23 mouse cellular contexts compared by ENCODE assay signal in genomic region chr7:66046921-66047918, GRCm38 (mm10). TPM values are rescaled to one million over a fixed set of nuclear protein-coding genes. Genes with fewer than 3 reads are reported as not detected.
DNase-seq lines count a peak whose midpoint lies in the region; ATAC-seq and TF ChIP-seq lines count a peak whose summit lies in the region.
"Had no signal": no experiment of that assay in that cellular context is flagged by ENCODE, and none has a peak within 500 bp of the region (broad histone marks: within the 10 kb centered on the region; RNA-seq: fewer than 3 reads in every experiment).

No protein-coding gene starts in this region.

- H3K9me3 ChIP-seq in liver, embryonic 12.5 days (replicated peaks): no peaks in the 10 kb centered on the region
- H3K9me3 ChIP-seq in liver, embryonic 11.5 days (ENCODE audit: control insufficient read depth, low read length): no peaks in the 10 kb centered on the region
- H3K9me3 ChIP-seq in limb, embryonic 10.5 days (replicated peaks): no peaks in the 10 kb centered on the region
- H3K9me3 ChIP-seq in hindbrain, postnatal 0 days (ENCODE audit: low read length): no peaks in the 10 kb centered on the region
- H3K9me3 ChIP-seq: embryonic facial prominence, embryonic 13.5 days; liver, embryonic 13.5 days; midbrain, embryonic 12.5 days; neural tube, embryonic 12.5 days had no signal

- 48% methylated on average over 17 of the region's 17 CpGs for WGBS in liver, embryonic 12.5 days (ENCODE audit: insufficient replicate concordance)
- WGBS in liver, embryonic 11.5 days: 57% methylated on average over 17 of the region's 17 CpGs
- WGBS in limb, embryonic 10.5 days: 37% methylated on average over 17 of the region's 17 CpGs
- WGBS in hindbrain, postnatal 0 days: 66% methylated on average over 17 of the region's 17 CpGs

- H3K27me3 ChIP-seq in liver, embryonic 12.5 days (replicated peaks): peaks cover 34% of the 10 kb centered on the region
- H3K27me3 ChIP-seq in liver, embryonic 11.5 days (replicated peaks; ENCODE audit: control insufficient read depth, insufficient read depth, low read length): no peaks in the 10 kb centered on the region; the same call in 1 of the 2 replicates
- peaks cover 4% of the 10 kb centered on the region for H3K27me3 ChIP-seq in limb, embryonic 10.5 days (ENCODE audit: low read depth, poor library complexity, severe bottlenecking)
- H3K27me3 ChIP-seq in hindbrain, postnatal 0 days (ENCODE audit: insufficient read depth, low read length): no peaks in the 10 kb centered on the region
- H3K27me3 ChIP-seq: midbrain, embryonic 12.5 days; neural tube, embryonic 12.5 days; Patski had no signal

- 0 out of 2 replicates have a peak, but pooled peaks have one; percentile 32 for ATAC-seq in liver, embryonic 12.5 days
- ATAC-seq in liver, embryonic 11.5 days (replicated peaks; ENCODE audit: low FRiP score): no peak
- ATAC-seq in hindbrain, postnatal 0 days: no peak; the same call in 1 of the 2 replicates
- ATAC-seq: Patski had no signal

- no peak overlapping the region for H3K4me3 ChIP-seq in liver, embryonic 12.5 days
- H3K4me3 ChIP-seq in liver, embryonic 11.5 days (ENCODE audit: low read depth, low read length): no peak overlapping the region
- H3K4me3 ChIP-seq in limb, embryonic 10.5 days: no peak overlapping the region
- no peak overlapping the region for H3K4me3 ChIP-seq in hindbrain, postnatal 0 days (ENCODE audit: low read length)
- H3K4me3 ChIP-seq: embryonic facial prominence, embryonic 13.5 days; gastrocnemius, adult 2 months; left cerebral cortex, adult 2 months; liver, embryonic 13.5 days; midbrain, embryonic 12.5 days; neural tube, embryonic 12.5 days had no signal

- DNase-seq in adrenal gland, postnatal 10 days: peak; percentile 36
- DNase-seq in adrenal gland, adult 18-20 months (ENCODE audit: low spot score in 2 of 2): no peak
- no peak for DNase-seq in liver, embryonic 11.5 days (ENCODE audit: low spot score)
- DNase-seq in limb, embryonic 10.5 days (ENCODE audit: low spot score): no peak
- DNase-seq in lung, postnatal 25 days (ENCODE audit: low spot score): peak; percentile 32
- no peak for DNase-seq in hindbrain, postnatal 0 days (ENCODE audit: low spot score)
- DNase-seq in left cerebral cortex, adult 18-20 months (ENCODE audit: low spot score in 2 of 2): no peak
- DNase-seq: cerebellum, adult 9-11 months; gastrocnemius, adult 2 months; kidney, adult 2 months; liver, embryonic 13.5 days had no signal

- no peaks in the 10 kb centered on the region for H3K4me1 ChIP-seq in liver, embryonic 12.5 days
- no peaks in the 10 kb centered on the region for H3K4me1 ChIP-seq in liver, embryonic 11.5 days (replicated peaks; ENCODE audit: control insufficient read depth, insufficient read depth, low read length)
- H3K4me1 ChIP-seq in limb, embryonic 10.5 days: peaks cover 61% of the 10 kb centered on the region
- H3K4me1 ChIP-seq in hindbrain, postnatal 0 days (ENCODE audit: insufficient read depth, low read length): peaks cover 13% of the 10 kb centered on the region
- H3K4me1 ChIP-seq: liver, embryonic 13.5 days had no signal

- no peaks in the 10 kb centered on the region for H3K36me3 ChIP-seq in liver, embryonic 12.5 days
- H3K36me3 ChIP-seq in liver, embryonic 11.5 days (ENCODE audit: control insufficient read depth, insufficient read depth, low read length): no peaks in the 10 kb centered on the region
- H3K36me3 ChIP-seq in limb, embryonic 10.5 days: no peaks in the 10 kb centered on the region
- H3K36me3 ChIP-seq in hindbrain, postnatal 0 days (ENCODE audit: insufficient read depth, low read length): no peaks in the 10 kb centered on the region
- H3K36me3 ChIP-seq: embryonic facial prominence, embryonic 13.5 days; liver, embryonic 13.5 days; midbrain, embryonic 12.5 days; neural tube, embryonic 12.5 days had no signal

- no peak overlapping the region for H3K27ac ChIP-seq in liver, embryonic 12.5 days
- no peak overlapping the region for H3K27ac ChIP-seq in liver, embryonic 11.5 days (ENCODE audit: low read depth, low read length)
- peak overlapping the region; percentile 63 for H3K27ac ChIP-seq in limb, embryonic 10.5 days
- no peak overlapping the region for H3K27ac ChIP-seq in hindbrain, postnatal 0 days
- H3K27ac ChIP-seq: embryonic facial prominence, embryonic 13.5 days; gastrocnemius, adult 2 months; left cerebral cortex, adult 2 months; liver, embryonic 13.5 days; midbrain, embryonic 12.5 days; neural tube, embryonic 12.5 days had no signal

- no peak for TF ChIP-seq CTCF in hindbrain, postnatal 0 days (IDR thresholded peaks at IDR 0.05; ENCODE audit: low read depth)

- H3K9ac ChIP-seq in liver, embryonic 12.5 days: no peak overlapping the region
- no peak overlapping the region for H3K9ac ChIP-seq in liver, embryonic 11.5 days (ENCODE audit: low read depth, low read length)
- no peak overlapping the region for H3K9ac ChIP-seq in hindbrain, postnatal 0 days (replicated peaks; ENCODE audit: low read length)
- H3K9ac ChIP-seq: embryonic facial prominence, embryonic 13.5 days; liver, embryonic 13.5 days; midbrain, embryonic 12.5 days; neural tube, embryonic 12.5 days had no signal

- no peak overlapping the region for H3K4me2 ChIP-seq in liver, embryonic 12.5 days
- H3K4me2 ChIP-seq in liver, embryonic 11.5 days: no peak overlapping the region
- H3K4me2 ChIP-seq in hindbrain, postnatal 0 days (ENCODE audit: low read depth, low read length): no peak overlapping the region
- H3K4me2 ChIP-seq: embryonic facial prominence, embryonic 13.5 days; liver, embryonic 13.5 days; midbrain, embryonic 12.5 days; neural tube, embryonic 12.5 days had no signal

RNA-seq across cellular contexts. Expression of gene Gm45213, which starts 3.8 kb away (rescaled TPM):
- total RNA-seq in adrenal gland, postnatal 10 days (2021): not detected
- total RNA-seq in adrenal gland, adult 18-20 months (2021): not detected
- polyA plus RNA-seq in liver, embryonic 12.5 days (2016; fragmentation: Nextera tagmentation; extraction: Ambion mirVana): not detected in 2 replicates
- not detected in 2 replicates for polyA plus RNA-seq in liver, embryonic 11.5 days (2014; fragmentation: Nextera tagmentation; extraction: Ambion mirVana)
- polyA plus RNA-seq in limb, embryonic 10.5 days (2016; fragmentation: Nextera tagmentation; extraction: Ambion mirVana): not detected in 2 replicates
- not detected in 2 replicates for total RNA-seq in hindbrain, postnatal 0 days (2014; rRNA removed)
- not detected in 2 replicates for polyA plus RNA-seq in hindbrain, postnatal 0 days (2015; fragmentation: Nextera tagmentation; extraction: Ambion mirVana)
- not detected for total RNA-seq in left cerebral cortex, adult 18-20 months (2021)
- total RNA-seq: gastrocnemius, adult 2 months; layer of hippocampus, adult 18-20 months; left cerebral cortex, adult 2 months had no signal
- polyA plus RNA-seq: embryonic facial prominence, embryonic 13.5 days; forebrain, embryonic 11.5 days; heart, embryonic 14.5 days; hindbrain, embryonic 11.5 days; kidney, adult 2 months; liver, embryonic 13.5 days; midbrain, embryonic 12.5 days; neural tube, embryonic 12.5 days; Patski; testis, adult 2 months; urinary bladder, adult 2 months had no signal

RNA-seq across cellular contexts. Expression of gene Snrpa1, which starts 11.6 kb away (rescaled TPM):
- total RNA-seq in adrenal gland, postnatal 10 days (2021): 10 to 100 TPM; 38.6 to 43.8 TPM
- 10 to 100 TPM; 33.8 to 37.2 TPM for total RNA-seq in adrenal gland, adult 18-20 months (2021)
- polyA plus RNA-seq in liver, embryonic 12.5 days (2016; fragmentation: Nextera tagmentation; extraction: Ambion mirVana): 162 and 173 TPM in 2 replicates
- 237 and 251 TPM in 2 replicates for polyA plus RNA-seq in liver, embryonic 11.5 days (2014; fragmentation: Nextera tagmentation; extraction: Ambion mirVana)
- 276 and 312 TPM in 2 replicates for polyA plus RNA-seq in limb, embryonic 10.5 days (2016; fragmentation: Nextera tagmentation; extraction: Ambion mirVana)
- 22.6 and 26.5 TPM in 2 replicates for total RNA-seq in hindbrain, postnatal 0 days (2014; rRNA removed)
- polyA plus RNA-seq in hindbrain, postnatal 0 days (2015; fragmentation: Nextera tagmentation; extraction: Ambion mirVana): 119 and 127 TPM in 2 replicates
- total RNA-seq in left cerebral cortex, adult 18-20 months (2021): 10 to 100 TPM; 31.6 to 37.6 TPM

RNA-seq across cellular contexts. Expression of gene Selenos, which starts 32.2 kb away (rescaled TPM):
- total RNA-seq in adrenal gland, postnatal 10 days (2021): 10 to 100 TPM; 65.2 to 79.5 TPM
- 100 to 1,000 TPM in 1 of 2 experiments, 10 to 100 TPM in 1; 79.4 to 118 TPM for total RNA-seq in adrenal gland, adult 18-20 months (2021)
- polyA plus RNA-seq in liver, embryonic 12.5 days (2016; fragmentation: Nextera tagmentation; extraction: Ambion mirVana): 60.7 and 65.5 TPM in 2 replicates
- 103 and 110 TPM in 2 replicates for polyA plus RNA-seq in liver, embryonic 11.5 days (2014; fragmentation: Nextera tagmentation; extraction: Ambion mirVana)
- 83.0 and 83.5 TPM in 2 replicates for polyA plus RNA-seq in limb, embryonic 10.5 days (2016; fragmentation: Nextera tagmentation; extraction: Ambion mirVana)
- total RNA-seq in hindbrain, postnatal 0 days (2014; rRNA removed): 30.4 and 32.4 TPM in 2 replicates
- 115 and 131 TPM in 2 replicates for polyA plus RNA-seq in hindbrain, postnatal 0 days (2015; fragmentation: Nextera tagmentation; extraction: Ambion mirVana)
- total RNA-seq in left cerebral cortex, adult 18-20 months (2021): 10 to 100 TPM; 46.2 to 46.6 TPM

Comparison
In these comparisons a context has a peak if more than half of its experiments do, and no peak if none do; other contexts are left out.
1. DNase-seq: peak in adrenal gland, postnatal 10 days (single experiment) and lung, postnatal 25 days (single experiment); none in adrenal gland, adult 18-20 months (0 of 2), liver, embryonic 11.5 days (single experiment), limb, embryonic 10.5 days (single experiment), hindbrain, postnatal 0 days (single experiment) and left cerebral cortex, adult 18-20 months (0 of 2).